Mouse (Mus musculus): ENCODE measurements around the gene Ergic2.
"Not testable (repeated sequence)": the region's sequence is repeated elsewhere in the genome, so short reads cannot be mapped to it uniquely, and the experiment has no call there.

The Ergic2 gene

DNA sequence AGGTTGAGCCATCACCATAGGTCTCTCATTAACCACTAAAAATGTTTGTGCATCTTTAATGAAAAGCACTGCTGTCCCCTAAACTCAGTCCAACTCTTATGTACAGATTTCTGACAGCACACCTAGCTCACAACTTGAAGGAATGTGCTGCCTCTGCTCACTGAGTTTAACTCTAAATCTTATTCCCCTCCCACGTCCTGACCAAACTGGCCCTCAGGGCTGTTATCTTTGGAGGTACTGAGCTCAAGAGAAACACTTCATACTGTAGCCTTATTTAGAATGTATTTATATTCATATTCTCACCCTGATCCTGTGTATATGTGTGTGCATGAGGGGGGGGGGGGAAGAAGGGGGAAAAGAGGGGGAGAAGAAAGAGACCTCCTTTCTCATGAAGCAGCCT is 4.7 kb downstream of the Ergic2 start:
- DNase-seq, result no peak

DNA sequence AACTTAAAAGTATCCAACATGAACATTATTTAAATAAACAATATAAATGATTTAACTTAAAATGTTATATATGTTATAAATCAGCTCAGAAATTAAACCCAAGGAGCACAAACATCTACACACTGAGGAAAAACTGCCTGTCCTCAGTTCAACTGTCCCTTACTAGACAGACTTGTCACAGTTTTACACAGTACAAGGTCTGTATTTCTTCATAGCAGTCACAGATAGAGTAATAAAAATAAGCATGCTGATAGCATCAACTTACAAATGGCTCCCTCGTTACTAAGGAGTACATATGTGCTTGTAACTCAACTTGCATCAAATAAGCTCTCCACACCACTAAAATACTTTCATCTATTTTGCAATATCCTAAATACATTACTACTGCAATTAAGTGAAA is 7.0 kb downstream of the Ergic2 start:
- no peak for DNase-seq

DNA sequence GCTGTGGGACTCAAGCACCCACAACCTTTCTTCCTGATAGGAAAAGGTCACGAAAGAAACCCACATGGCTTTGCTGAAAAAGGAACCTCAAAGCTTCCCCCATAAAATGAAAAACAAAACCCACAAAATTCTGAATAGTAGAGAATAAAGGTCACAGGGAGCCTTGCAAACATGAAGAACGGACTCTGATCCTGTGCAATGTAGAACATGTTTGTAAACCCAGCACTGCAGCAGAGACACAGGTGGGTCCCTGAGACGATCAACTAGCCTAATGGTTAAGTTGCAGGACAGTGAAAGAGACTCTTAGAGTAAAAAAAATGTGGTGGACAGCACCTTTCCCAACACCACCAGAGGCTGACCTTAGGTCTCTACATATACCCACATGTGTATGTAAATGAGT is 12.4 kb downstream of the Ergic2 start:
- no peak for DNase-seq

DNA sequence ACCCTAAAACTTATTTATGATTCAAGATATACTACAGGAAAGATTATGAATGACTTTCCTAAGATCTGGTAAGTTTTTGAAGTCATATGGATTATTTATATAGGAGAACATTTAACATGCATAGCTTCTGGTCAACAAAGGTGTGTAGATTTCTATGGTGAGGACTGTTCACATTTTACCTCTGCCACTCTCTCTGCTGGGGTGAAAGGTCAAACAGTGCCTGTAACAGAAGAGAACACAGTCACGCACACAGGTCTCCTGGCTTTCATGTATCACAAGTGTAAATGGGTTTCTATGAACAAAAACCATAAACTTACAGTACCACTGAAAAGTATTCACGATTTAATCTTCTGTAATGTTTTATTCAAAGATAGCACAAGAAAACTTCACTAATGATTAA is 13.0 kb downstream of the Ergic2 start:
- no peak for DNase-seq

DNA sequence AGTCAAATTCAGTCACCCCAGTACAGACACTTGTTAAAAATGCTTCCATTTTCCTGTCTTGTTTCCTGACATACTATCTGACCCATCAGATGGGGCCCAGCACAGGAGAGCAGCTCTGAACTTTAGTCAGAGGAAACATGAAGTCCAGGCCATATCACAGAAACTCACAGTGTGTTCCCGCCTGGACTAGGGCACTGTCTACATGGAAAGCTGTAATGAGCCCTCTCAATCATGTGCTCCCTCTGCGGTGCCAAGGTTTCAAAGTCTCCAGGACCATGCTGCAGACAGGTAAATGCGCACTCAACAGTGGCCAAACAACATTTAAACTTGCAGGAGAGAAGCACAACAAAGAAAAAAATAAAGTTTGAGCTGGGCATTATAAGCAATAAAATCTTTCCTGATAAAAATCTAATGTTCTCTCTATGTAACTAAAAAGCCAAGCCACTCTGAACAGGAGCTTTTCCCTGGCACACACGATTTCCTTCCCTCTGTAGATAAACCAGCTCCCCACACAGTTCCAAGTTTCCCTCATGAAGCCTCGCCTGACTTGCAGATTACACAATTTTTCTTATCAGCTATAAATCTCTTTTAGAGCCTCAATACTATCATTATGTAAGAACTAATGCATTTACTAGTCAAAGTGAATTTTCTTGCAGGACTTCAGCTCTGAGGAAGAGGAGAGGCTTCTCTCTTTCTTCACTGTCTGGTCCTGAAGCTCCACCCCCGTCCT is 18.0 kb downstream of the Ergic2 start:
- peak; percentile 11 for DNase-seq

DNA sequence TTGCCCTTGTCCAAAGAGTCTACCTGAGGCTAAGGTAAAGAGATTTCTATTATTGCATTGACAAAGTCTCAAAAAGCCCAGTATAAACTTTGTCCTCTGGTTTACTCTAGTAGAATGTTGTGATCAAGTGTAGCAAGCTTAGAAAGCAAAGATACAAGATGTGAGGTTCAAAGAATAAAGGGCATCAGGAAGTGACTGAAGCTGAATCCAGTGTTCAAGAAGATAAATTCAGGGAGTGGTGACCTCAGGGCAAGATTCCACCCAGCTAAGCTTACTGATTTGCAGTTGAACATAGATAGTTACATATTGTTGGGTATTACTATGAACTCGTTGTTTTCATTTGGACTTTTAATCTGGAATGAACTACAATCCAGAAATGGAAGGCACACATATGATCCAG is 26.5 kb downstream of the Ergic2 start:
- DNase-seq, result no peak

DNA sequence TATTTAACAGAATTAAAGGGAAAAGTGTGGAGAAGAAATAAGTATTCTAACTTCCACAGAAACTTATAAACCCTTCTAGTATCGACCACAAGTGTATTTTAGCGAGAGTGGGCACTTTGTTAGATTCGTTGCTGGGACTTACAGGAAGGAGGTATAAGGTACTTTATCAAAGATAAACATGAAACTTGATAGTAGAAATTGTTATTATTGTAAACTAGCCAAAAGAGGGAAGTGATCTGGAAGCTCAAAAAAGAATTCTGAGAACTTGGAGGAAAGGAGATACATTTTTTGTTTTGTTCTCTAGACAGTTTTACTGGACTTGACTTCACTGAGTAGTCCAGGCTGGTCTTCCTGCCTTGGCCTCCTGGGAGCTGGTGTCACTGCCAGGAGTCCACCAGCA is 39.3 kb downstream of the Ergic2 start:
- DNase-seq, result no peak

DNA sequence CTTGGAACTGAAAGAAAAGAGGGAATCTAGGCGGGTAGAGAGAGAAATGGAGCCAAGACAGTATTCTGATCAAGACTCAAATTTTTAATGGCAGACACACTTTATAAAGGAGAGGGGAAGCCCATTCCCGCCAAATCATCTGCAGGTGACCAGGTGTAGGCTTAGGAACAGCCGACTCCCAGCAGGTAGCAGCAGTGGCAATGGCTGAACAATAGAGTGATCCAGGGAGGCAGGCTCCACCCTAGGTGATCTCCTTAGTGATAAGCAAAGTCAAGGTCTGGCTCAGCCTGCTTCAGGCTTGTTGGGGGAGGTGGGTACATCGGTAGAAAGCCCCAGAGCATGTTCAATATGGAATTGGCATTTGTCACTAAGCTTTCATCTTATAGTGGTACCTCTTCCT is 59.9 kb downstream of the Ergic2 start:
- DNase-seq, result not testable (repeated sequence)

DNA sequence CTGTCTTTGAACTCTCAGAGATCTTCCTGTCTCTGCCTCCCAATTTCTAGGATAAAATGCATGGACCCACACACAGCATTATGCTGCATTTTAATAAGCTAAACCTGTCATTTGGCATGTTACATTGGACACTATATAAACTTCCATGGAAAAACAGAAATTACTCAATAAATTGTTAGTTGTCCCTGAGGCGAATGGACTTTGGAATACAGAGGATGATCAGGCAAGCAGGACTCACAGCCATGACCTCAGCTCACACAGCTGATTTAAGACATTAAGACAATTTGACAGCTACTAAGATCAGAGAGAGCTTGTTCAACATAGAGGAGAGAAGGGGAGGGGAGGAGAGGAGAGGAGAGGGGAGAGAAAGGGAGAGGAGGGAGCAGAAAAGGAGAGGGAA is 69.8 kb downstream of the Ergic2 start:
- DNase-seq, result no peak

DNA sequence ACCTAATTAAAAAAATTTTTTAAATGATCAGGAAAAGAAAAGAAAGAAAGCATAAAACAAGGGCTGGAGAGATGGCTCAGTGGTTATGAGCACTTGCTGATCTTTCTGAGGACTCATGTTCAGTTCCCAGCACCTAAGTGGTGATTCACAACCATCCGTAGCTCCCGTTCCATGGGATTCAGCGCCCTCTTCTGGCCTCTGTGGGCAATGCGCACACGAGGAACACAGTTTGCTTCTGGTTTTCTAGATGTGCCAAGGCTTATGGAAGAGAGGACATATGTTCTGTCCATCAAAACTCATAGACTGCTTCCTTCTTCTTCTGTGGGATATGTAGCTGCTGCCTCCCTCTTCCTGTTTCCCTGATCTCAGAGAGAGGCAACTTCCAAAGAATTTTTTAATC is 70.3 kb downstream of the Ergic2 start:
- no peak for DNase-seq

DNA sequence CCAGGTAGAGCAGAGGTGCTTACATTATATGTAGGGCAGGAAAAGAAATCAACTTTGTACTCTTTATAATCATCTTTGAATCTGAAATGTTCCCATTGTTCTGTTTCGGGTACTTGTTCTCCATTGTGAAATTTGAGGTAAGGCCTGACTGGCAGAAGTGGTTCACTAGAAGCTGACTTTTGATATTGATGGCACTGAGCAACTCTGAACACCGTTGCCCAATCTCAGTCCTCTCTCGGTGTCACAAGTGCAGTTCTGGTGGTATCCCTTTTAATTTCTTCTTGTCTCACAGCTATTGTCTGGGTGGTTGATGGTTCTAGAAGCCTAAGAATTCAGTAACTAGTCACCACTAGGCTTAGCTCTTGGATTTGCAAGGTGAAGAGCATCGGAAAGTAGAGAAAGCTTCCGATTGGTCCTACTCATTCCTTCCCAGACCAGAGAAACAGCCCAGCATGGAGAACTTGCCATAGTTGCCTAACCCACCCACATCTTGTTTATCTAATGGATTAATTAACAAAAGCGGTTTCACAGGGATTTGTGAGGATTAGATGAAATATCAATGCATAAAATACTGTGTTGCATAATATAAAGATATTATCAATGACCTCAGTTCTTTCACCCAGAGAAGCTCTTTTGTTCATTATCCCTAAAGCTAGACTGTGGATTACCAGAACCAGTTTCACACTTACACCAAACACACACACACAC is 72.7 kb downstream of the Ergic2 start:
- no peak for DNase-seq

DNA sequence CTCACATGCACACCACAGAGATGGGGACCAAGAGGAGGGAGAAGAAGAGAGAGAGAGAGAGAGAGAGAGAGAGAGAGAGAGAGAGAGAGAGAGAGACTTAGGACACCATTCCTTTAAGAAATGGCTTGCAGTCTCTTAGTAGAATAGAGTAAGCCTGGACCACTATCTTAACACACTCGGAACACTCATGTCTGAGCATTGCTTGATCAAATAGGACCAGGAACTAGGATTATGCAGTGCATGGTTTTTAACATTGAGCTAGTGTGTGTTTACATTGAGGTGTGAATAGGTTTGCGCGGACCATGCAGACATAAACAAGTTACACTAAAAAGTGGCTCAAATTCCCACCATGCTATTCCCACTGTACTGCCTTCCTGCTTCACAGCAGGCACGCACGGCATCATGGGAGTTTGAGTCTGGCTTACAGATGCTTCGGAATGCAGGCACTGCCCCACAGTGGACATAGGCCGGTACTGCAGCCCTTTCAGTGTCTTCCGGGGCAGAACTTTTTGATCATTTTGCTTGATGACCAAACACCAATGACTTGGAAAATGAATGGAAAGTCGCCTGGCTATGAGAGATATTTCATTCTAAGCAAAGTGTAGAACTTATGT is 76.3 kb downstream of the Ergic2 start:
- peak; percentile 86 for DNase-seq

DNA sequence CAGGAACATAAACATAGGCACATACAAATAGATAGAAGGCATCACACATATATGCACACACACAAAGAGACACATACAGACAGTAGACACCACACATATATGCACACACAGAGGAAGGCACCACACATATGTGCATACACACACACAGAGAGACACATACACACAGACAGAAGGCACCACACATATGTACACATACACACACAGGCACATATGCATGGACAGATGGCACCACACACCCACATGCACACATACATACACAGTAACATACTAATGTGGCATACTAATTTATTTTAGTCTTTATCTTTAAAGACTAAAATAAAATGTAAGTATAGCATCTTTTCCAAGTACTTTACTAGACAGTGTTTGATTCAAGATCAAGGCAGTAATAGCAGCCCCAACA is 78.6 kb downstream of the Ergic2 start:
- no peak for DNase-seq

DNA sequence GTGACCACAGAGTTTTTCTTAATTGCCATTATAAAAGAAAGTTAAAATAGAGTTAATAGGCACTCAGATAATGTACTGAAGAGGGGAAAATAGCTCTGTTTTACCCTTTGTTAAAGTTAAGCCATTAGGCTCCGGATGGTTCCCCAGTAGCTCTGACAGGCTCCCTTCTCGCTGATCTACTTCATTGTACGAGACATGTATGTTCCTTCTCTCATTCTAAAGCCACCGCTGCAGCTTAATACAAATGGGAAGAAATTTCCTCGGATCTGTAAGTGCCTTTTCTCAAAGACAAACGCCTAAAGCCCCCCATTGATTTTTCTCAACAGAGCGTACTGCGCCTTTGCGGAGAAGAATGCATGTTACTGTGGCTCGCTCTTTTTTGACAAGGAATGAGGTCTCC is 79.9 kb downstream of the Ergic2 start:
- DNase-seq, result no peak

All from kidney, postnatal 14 days (tissue).